Mouse (Mus musculus): ENCODE data around the gene Tspan32. TPM values are rescaled to one million over a fixed set of nuclear protein-coding genes. Genes with fewer than 3 reads are reported as not detected.

Gene Tspan32
- total and polyA plus RNA-seq, 2 experiments from 2014 or later, result 0.56 to 1.4 TPM

DNA sequence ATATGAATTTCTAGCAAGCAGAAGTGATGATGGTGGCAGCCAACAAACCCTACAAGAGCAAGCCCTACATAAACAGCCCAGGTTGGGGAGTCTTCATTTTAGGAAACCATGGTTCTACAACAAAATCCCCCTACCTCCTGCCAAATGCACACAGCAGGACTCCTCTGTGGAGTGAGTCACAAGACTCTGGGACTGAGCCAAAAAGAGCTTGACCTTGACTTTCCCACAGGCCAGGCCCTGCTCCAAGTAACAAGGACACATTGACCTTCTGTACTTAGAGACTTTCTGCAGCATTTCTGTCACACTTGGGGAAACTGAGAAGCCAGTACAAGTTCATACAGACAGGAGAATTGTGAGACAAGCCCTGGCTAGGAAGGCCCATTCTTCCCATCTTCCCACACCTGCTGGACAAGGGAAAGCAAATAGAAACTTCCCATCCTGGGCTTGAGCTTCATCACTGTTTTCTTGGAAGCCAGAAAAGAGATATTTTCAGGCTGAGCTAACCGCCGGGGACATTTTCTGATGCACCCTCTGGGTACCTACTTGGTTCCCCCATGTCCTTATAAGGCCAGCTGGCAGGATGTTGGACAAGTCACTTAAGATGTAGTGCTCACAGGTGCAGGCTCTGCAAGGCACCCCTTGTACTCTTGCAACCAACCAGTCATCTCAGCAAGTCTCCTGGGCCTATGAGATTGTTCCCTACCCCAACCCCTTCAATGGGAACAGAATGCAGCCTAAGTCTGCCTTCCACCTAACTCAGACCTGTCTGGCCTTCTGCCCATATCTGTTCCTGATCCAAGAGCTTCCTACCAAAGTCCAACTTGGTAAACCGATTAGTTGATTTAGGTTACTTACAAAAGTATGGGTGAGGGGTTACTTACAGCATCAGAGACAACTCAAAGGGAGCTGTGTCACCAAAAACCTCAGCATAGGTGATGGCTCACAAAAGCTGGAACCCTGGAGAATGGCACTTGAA, 45.3 kb downstream of the Tspan32 start:
- WGBS, result 100% methylated on average over 3 of the region's 3 CpGs
- DNase-seq (no peak), ATAC-seq (no peak)
- Histone ChIP-seq H3K9ac (no peak overlapping the region), H3K36me3 (ENCODE audit: insufficient read depth) (no peaks in the 10 kb centered on the region), H3K4me1 (ENCODE audit: insufficient read depth) (peaks cover 15% of the 10 kb centered on the region), H3K4me2 (ENCODE audit: low read depth) (no peak overlapping the region), H3K27me3 (ENCODE audit: insufficient read depth, low read length) (no peaks in the 10 kb centered on the region), H3K27ac (ENCODE audit: low read depth, low read length) (no peak overlapping the region), H3K9me3 (ENCODE audit: low read length) (no peaks in the 10 kb centered on the region), H3K4me3 (ENCODE audit: low read depth, low read length) (no peak overlapping the region)
- no peak for TF ChIP-seq CTCF (IDR thresholded peaks at IDR 0.05; ENCODE audit: low read depth)

DNA sequence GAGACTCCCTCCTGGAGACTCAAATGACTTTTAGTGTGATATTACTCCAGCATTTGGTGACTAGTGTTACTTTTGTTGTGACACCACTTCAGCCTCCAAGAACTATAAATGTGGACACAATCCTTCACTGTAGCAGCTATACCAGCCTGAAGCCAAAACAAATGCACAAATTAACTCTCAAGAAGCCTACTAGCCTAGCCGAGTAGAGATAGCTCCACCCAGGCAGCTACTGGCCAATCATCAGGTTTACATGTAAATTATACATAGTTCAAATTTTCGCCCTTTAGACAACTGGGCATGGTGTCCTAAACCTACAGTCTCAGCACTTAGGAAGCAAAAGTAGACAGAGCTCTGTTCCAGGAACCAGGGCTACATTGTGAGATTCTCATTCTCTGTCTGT, 46.5 kb downstream of the Tspan32 start:
- no peak for ATAC-seq
- WGBS, result 76% methylated on average over 2 of the region's 2 CpGs
- H3K4me2 ChIP-seq (ENCODE audit: low read depth), result no peak overlapping the region

DNA sequence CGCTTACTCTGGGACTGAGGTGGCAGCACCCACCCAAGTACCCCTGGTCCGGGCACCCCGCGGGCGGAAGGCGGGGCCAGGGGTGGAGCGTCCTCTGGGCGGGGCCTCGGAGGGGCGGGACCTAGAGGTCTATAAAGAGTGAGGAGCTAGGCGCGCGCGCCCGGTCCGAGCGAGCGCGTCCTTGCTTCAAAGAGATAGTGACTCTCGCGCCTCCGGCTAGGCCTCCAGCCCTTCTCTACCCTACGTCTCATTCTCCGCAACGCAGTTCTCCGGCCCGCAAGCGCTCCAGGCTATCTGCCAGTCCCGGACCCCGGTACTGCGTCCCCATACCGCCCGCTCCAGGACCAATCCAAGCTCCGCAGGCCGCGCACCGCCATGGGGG, 47.8 kb downstream of the Tspan32 start, which contains the start of gene Cd81:
Cd81 (plus strand) TSS at position 114 of the 382 bp plus-strand sequence.
- H3K4me3 ChIP-seq (ENCODE audit: low read depth, low read length), result peak within 1 kb of the TSS; percentile 92
- ATAC-seq, result peak; percentile 75
- H3K36me3 ChIP-seq (ENCODE audit: insufficient read depth), result no peaks in the 10 kb centered on the region
- no peaks in the 10 kb centered on the region for H3K27me3 ChIP-seq (ENCODE audit: insufficient read depth, low read length)
- no peak for TF ChIP-seq CTCF (IDR thresholded peaks at IDR 0.05; ENCODE audit: low read depth)
- peak within 1 kb of the TSS; percentile 98 for H3K9ac ChIP-seq
- H3K4me1 ChIP-seq (ENCODE audit: insufficient read depth), result peaks cover 26% of the 10 kb centered on the region
- under 1% methylated on average over 35 of the region's 37 CpGs for WGBS
- peak within 1 kb of the TSS; percentile 90 for H3K27ac ChIP-seq (ENCODE audit: low read depth, low read length)
- peak within 1 kb of the TSS; percentile 87 for H3K4me2 ChIP-seq (ENCODE audit: low read depth)
- peak; percentile 81 for DNase-seq
- H3K9me3 ChIP-seq (ENCODE audit: low read length), result no peaks in the 10 kb centered on the region

More for the DNA sequence above, 46.5 kb downstream of the Tspan32 start:
- no peak for TF ChIP-seq CTCF (IDR thresholded peaks at IDR 0.05; ENCODE audit: low read depth)
- Histone ChIP-seq H3K27ac (ENCODE audit: low read depth, low read length) (no peak overlapping the region), H3K9me3 (ENCODE audit: low read length) (no peaks in the 10 kb centered on the region), H3K4me1 (ENCODE audit: insufficient read depth) (peaks cover 26% of the 10 kb centered on the region), H3K27me3 (ENCODE audit: insufficient read depth, low read length) (no peaks in the 10 kb centered on the region), H3K36me3 (ENCODE audit: insufficient read depth) (no peaks in the 10 kb centered on the region), H3K9ac (no peak overlapping the region), H3K4me3 (ENCODE audit: low read depth, low read length) (no peak overlapping the region)
- DNase-seq, result no peak

DNA sequence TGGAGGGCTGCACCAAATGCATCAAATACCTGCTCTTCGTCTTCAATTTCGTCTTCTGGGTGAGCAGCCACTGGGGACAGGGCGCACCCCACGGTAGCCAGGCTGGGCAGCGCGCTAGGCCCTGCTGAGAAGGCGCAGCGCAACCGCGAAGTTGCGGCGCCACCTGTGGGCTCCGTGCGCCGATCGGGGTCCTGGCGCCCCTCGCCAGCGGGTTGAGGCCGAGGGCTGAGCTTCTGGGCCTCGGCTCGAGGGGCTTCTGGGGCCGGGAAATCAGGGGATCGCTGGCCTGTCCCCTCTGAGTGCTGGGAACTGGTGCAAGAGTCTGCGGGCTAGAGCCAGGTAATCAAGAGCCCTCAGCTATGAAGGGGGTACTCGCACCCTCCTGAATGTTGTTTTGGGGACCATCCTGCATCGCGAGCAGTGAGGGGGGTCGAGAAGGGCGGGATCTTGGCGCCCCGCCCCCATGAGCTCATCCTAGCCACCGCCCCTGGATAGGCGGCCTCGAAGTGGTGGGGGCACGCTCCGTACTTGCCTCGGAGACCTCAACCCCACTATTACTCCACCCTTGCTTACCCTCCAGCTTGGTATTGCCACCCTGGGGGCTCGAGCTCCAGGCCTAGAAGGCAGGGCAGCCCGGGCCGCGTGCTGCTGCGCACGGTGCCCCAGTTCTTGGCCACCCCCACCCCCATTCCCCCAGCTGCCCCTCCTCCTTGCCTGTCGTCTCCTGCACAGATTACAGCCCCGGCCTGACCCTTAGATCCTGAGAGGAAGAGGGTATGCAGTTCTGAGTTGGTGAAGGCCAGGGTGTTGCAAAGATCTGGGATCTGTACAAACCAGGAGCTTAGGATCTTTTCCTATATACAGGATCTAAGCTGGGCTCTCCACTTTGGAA, 48.4 kb downstream of the Tspan32 start:
- H3K4me1 ChIP-seq (ENCODE audit: insufficient read depth), result peaks cover 26% of the 10 kb centered on the region
- H3K9me3 ChIP-seq (ENCODE audit: low read length), result no peaks in the 10 kb centered on the region
- peak overlapping the region; percentile 90 for H3K27ac ChIP-seq (ENCODE audit: low read depth, low read length)
- peak overlapping the region; percentile 98 for H3K9ac ChIP-seq
- TF ChIP-seq CTCF (IDR thresholded peaks at IDR 0.05; ENCODE audit: low read depth), result peak; percentile 59
- ATAC-seq, result peak; percentile 85
- H3K27me3 ChIP-seq (ENCODE audit: insufficient read depth, low read length), result no peaks in the 10 kb centered on the region
- peak overlapping the region; percentile 92 for H3K4me3 ChIP-seq (ENCODE audit: low read depth, low read length)
- no peaks in the 10 kb centered on the region for H3K36me3 ChIP-seq (ENCODE audit: insufficient read depth)
- peak overlapping the region; percentile 87 for H3K4me2 ChIP-seq (ENCODE audit: low read depth)
- WGBS, result 4% methylated on average over 45 of the region's 46 CpGs
- peak; percentile 85 for DNase-seq

DNA sequence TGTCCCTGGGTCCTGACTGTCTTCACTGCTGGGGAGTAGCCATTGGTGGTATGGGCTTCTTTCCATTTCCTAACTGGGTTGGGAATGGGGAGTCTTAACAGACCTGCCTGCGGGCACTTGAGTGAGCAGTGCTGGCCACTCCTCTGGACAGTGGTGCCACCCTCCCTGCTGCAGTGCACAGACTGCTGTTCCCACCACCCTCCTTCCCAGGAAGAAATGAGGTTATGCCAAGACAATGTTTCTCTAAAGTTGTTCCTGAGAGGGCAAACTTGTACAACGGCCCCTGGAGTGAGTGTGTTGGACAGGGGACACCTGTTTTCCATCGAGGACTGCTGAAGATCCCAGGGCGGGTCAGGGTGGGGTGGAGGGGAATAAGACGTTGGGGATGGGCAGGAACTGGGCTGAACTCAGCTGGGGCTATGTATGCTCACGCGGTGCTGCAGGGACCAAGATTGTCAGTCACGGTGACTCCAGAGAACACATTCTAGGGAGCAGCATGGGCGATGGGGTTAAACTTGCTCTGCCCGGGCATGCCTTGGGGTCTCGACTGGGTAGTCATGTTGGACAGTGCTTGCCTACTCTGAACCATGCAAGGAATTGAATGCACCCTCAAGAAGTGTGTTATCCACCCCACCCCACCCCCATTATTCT, 49.2 kb downstream of the Tspan32 start:
- Histone ChIP-seq H3K9me3 (ENCODE audit: low read length) (no peaks in the 10 kb centered on the region), H3K27ac (ENCODE audit: low read depth, low read length) (peak overlapping the region; percentile 90), H3K9ac (peak overlapping the region; percentile 98), H3K4me2 (ENCODE audit: low read depth) (peak overlapping the region; percentile 87), H3K36me3 (ENCODE audit: insufficient read depth) (no peaks in the 10 kb centered on the region), H3K27me3 (ENCODE audit: insufficient read depth, low read length) (no peaks in the 10 kb centered on the region), H3K4me1 (ENCODE audit: insufficient read depth) (peaks cover 30% of the 10 kb centered on the region), H3K4me3 (ENCODE audit: low read depth, low read length) (peak overlapping the region; percentile 92)
- WGBS, result 58% methylated on average over 11 of the region's 11 CpGs
- DNase-seq, result no peak
- no peak for TF ChIP-seq CTCF (IDR thresholded peaks at IDR 0.05; ENCODE audit: low read depth)
- ATAC-seq, result no peak

DNA sequence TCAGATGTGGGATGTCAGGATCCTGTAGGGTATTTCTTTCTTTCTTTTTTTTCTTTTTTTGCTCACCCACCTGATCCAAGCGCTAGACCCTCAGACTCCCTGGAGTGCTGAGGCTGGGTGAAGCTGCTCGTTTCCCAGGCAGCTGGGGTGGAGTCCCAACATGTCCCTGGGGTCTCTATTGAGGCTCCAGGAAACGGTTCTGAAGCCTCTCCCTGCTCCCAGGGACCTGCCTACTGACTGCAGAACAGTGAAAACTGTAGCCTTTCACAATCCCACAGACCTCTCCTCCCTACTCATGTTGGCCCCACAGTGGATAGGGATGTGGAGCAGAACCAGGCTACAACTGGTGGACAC, 49.7 kb downstream of the Tspan32 start:
- TF ChIP-seq CTCF (IDR thresholded peaks at IDR 0.05; ENCODE audit: low read depth), result no peak
- WGBS, result 51% methylated on average over 3 of the region's 3 CpGs
- H3K4me1 ChIP-seq (ENCODE audit: insufficient read depth), result peaks cover 32% of the 10 kb centered on the region
- DNase-seq (no peak), ATAC-seq (no peak)
- no peak overlapping the region for H3K27ac ChIP-seq (ENCODE audit: low read depth, low read length)
- peak overlapping the region; percentile 87 for H3K4me2 ChIP-seq (ENCODE audit: low read depth)
- peak overlapping the region; percentile 98 for H3K9ac ChIP-seq
- no peaks in the 10 kb centered on the region for H3K36me3 ChIP-seq (ENCODE audit: insufficient read depth)
- no peaks in the 10 kb centered on the region for H3K27me3 ChIP-seq (ENCODE audit: insufficient read depth, low read length)
- peak overlapping the region; percentile 92; the same call in 1 of the 2 replicates for H3K4me3 ChIP-seq (ENCODE audit: low read depth, low read length)
- no peaks in the 10 kb centered on the region for H3K9me3 ChIP-seq (ENCODE audit: low read length)
